Mouse (Mus musculus): Measurements from ENCODE around the gene Rgcc. TPM values are rescaled to one million over a fixed set of nuclear protein-coding genes. Genes with fewer than 3 reads are reported as not detected.

The Rgcc gene
- polyA plus RNA-seq, 1 experiment from 2014 or later, result 70.7 TPM

DNA sequence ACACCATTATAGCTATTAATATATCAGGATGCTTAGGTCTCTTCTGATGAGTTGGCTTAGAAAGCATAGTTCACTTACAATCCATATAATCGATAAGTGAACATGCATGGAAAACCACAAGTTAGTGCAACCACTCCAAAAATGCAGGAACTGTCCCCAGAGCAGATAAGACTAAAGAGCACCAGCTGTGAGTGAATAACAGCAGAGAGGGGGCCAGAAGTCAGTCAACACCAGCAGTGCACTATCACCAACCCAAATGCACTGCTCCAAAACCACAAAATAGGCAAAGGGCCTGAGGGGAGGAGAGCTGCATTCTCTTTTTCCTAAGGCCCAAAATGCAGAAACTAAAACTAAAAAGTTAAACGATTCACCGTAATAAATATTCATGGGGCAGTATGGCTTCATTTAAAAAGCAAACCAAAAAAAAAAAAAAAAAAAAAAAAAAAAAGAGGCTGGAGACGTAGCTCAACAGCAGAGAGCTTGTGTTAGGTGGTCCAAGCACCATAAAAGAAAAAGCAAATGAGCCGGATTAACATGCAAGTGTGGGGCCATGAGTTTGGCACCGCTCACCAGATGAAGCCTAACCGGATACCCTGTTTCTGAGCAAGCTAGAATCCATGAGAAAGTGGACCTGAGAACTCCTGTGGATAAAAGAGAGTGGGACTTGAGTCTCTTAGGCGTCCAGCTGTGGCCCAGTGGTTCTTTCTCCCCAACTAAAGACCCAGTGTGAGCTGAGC lies 12.2 kb upstream of the Rgcc start:
- no peak for ATAC-seq (replicated peaks; ENCODE audit: low FRiP score, low read depth)
- DNase-seq (ENCODE audit: low spot score), result no peak
- WGBS, result 61% methylated on average over 8 of the region's 8 CpGs

DNA sequence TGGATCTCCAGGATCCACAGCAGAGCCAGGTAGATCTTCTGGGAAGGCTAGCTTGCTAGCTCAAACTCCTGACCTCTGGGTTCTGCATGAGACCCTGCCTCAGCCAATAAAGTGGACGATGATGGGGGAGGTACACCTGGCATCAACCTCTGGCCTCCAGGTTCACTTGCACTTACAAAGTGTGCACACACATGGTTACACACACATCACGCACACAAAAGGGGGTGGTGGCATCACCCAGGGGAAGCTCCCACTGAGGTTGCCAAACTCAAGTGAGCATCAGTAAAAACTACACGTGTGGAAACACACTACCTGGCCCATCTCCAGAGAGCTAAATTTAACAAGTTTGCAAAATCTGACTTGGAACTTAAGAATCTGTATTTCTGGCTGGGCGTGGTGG lies 11.3 kb upstream of the Rgcc start:
- H3K4me1 ChIP-seq (replicated peaks; ENCODE audit: insufficient read depth, low read length), result 0 out of 2 replicates have a peak, but pooled peaks cover 3% of the 10 kb centered on the region
- ATAC-seq (replicated peaks; ENCODE audit: low FRiP score, low read depth) (no peak), DNase-seq (ENCODE audit: low spot score) (no peak)
- no peak overlapping the region for H3K4me3 ChIP-seq (replicated peaks; ENCODE audit: low read depth, low read length)
- H3K36me3 ChIP-seq (ENCODE audit: insufficient read depth, low read length), result no peaks in the 10 kb centered on the region
- H3K9ac ChIP-seq (ENCODE audit: low read depth, low read length), result no peak overlapping the region
- WGBS, result 81% methylated on average over 4 of the region's 4 CpGs
- H3K4me2 ChIP-seq (ENCODE audit: low read length), result no peak overlapping the region
- no peak for TF ChIP-seq CTCF (IDR thresholded peaks at IDR 0.05; ENCODE audit: low read depth)
- H3K27me3 ChIP-seq (ENCODE audit: insufficient read depth, low read length), result no peaks in the 10 kb centered on the region
- H3K27ac ChIP-seq, result no peak overlapping the region
- H3K9me3 ChIP-seq (replicated peaks; ENCODE audit: low read length), result no peaks in the 10 kb centered on the region

More for the DNA sequence above, 12.2 kb upstream of the Rgcc start:
- Histone ChIP-seq H3K36me3 (ENCODE audit: insufficient read depth, low read length) (no peaks in the 10 kb centered on the region), H3K4me3 (replicated peaks; ENCODE audit: low read depth, low read length) (no peak overlapping the region), H3K9me3 (replicated peaks; ENCODE audit: low read length) (no peaks in the 10 kb centered on the region), H3K4me2 (ENCODE audit: low read length) (no peak overlapping the region), H3K9ac (ENCODE audit: low read depth, low read length) (no peak overlapping the region), H3K4me1 (replicated peaks; ENCODE audit: insufficient read depth, low read length) (0 out of 2 replicates have a peak, but pooled peaks cover 3% of the 10 kb centered on the region), H3K27me3 (ENCODE audit: insufficient read depth, low read length) (no peaks in the 10 kb centered on the region), H3K27ac (no peak overlapping the region)
- no peak for TF ChIP-seq CTCF (IDR thresholded peaks at IDR 0.05; ENCODE audit: low read depth)

DNA sequence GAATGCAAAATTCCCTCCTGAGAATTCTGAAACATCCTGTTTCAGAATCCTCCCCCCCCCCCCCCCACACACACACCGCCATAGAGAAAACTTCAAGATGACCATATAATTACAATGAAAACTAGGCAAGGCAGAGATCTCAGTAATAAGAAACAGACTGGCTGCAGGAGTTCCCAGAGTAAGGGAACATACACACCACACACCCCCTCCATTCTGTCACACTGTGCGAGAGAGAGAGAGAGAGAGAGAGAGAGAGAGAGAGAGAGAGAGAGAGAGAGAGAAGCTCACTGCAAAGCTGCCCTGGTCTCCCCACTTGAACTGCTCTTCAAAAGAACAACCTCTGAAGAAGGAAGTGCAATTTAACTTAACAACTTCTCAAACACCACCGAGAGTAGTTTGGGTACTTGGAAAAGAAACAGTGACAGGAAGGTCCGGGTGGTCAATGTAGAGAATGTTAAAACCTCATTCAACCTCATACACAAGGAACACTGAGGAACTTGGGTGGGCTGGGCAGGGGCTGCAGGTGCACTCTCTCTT lies 10.5 kb upstream of the Rgcc start:
- Histone ChIP-seq H3K4me2 (ENCODE audit: low read length) (no peak overlapping the region), H3K27me3 (ENCODE audit: insufficient read depth, low read length) (no peaks in the 10 kb centered on the region), H3K9ac (ENCODE audit: low read depth, low read length) (no peak overlapping the region), H3K4me3 (replicated peaks; ENCODE audit: low read depth, low read length) (no peak overlapping the region), H3K36me3 (ENCODE audit: insufficient read depth, low read length) (no peaks in the 10 kb centered on the region), H3K27ac (no peak overlapping the region), H3K4me1 (replicated peaks; ENCODE audit: insufficient read depth, low read length) (0 out of 2 replicates have a peak, but pooled peaks cover 3% of the 10 kb centered on the region), H3K9me3 (replicated peaks; ENCODE audit: low read length) (no peaks in the 10 kb centered on the region)
- no peak for DNase-seq (ENCODE audit: low spot score)
- WGBS, result 32% methylated on average over 3 of the region's 4 CpGs
- ATAC-seq (replicated peaks; ENCODE audit: low FRiP score, low read depth), result no peak
- TF ChIP-seq CTCF (IDR thresholded peaks at IDR 0.05; ENCODE audit: low read depth), result no peak

DNA sequence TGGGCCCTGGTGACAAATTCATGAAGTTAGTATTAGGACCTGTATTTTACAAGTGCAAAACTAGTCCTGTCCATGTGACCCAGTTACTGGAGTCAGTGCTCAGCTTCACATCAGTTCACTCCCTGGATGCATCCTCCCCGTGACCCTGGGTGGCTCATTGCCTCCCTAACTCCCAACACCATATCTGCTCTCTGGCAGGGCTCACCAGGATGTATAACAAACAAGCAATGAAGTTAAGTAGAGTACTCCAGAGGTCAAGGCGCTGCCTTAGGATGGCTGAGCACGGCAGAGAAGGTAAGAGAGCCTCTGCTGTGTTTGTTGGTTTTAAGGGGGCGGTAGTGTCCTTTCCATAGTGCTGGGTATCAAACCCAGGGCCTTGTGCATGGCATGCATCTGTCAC lies 7.7 kb upstream of the Rgcc start:
- Histone ChIP-seq H3K9ac (ENCODE audit: low read depth, low read length) (no peak overlapping the region), H3K27me3 (ENCODE audit: insufficient read depth, low read length) (no peaks in the 10 kb centered on the region), H3K4me3 (replicated peaks; ENCODE audit: low read depth, low read length) (no peak overlapping the region), H3K36me3 (ENCODE audit: insufficient read depth, low read length) (no peaks in the 10 kb centered on the region), H3K4me2 (ENCODE audit: low read length) (no peak overlapping the region), H3K9me3 (replicated peaks; ENCODE audit: low read length) (no peaks in the 10 kb centered on the region), H3K4me1 (replicated peaks; ENCODE audit: insufficient read depth, low read length) (0 out of 2 replicates have a peak, but pooled peaks cover 3% of the 10 kb centered on the region), H3K27ac (no peak overlapping the region)
- TF ChIP-seq CTCF (IDR thresholded peaks at IDR 0.05; ENCODE audit: low read depth), result no peak
- WGBS, result 40% methylated on average over 4 of the region's 4 CpGs
- DNase-seq (ENCODE audit: low spot score), result no peak
- ATAC-seq (replicated peaks; ENCODE audit: low FRiP score, low read depth), result no peak; the same call in 1 of the 2 replicates

DNA sequence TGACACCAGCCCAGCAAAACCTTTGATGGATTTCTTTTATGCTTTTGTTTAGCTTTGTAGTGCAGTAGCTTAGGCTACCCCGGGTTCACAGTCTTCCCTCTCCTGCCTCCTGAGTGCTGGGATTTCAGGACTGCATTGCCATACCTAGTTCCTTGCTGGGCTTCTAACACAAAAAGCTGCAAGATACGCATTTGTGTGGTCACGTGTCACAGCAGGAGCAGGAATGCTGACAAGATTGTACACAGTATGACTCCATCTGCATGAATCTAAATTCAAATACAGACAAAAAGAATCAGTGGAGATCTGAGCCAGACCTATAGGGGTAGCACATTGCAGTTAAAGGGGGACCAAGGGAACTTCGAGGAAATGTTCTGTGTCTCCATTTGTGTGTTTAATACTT lies 6.9 kb upstream of the Rgcc start:
- Histone ChIP-seq H3K4me2 (ENCODE audit: low read length) (no peak overlapping the region), H3K27me3 (ENCODE audit: insufficient read depth, low read length) (no peaks in the 10 kb centered on the region), H3K27ac (no peak overlapping the region), H3K9ac (ENCODE audit: low read depth, low read length) (no peak overlapping the region), H3K36me3 (ENCODE audit: insufficient read depth, low read length) (no peaks in the 10 kb centered on the region), H3K9me3 (replicated peaks; ENCODE audit: low read length) (no peaks in the 10 kb centered on the region), H3K4me3 (replicated peaks; ENCODE audit: low read depth, low read length) (no peak overlapping the region), H3K4me1 (replicated peaks; ENCODE audit: insufficient read depth, low read length) (0 out of 2 replicates have a peak, but pooled peaks cover 3% of the 10 kb centered on the region)
- no peak for TF ChIP-seq CTCF (IDR thresholded peaks at IDR 0.05; ENCODE audit: low read depth)
- no peak for DNase-seq (ENCODE audit: low spot score)
- WGBS, result 55% methylated on average over 4 of the region's 4 CpGs
- ATAC-seq (replicated peaks; ENCODE audit: low FRiP score, low read depth), result no peak

DNA sequence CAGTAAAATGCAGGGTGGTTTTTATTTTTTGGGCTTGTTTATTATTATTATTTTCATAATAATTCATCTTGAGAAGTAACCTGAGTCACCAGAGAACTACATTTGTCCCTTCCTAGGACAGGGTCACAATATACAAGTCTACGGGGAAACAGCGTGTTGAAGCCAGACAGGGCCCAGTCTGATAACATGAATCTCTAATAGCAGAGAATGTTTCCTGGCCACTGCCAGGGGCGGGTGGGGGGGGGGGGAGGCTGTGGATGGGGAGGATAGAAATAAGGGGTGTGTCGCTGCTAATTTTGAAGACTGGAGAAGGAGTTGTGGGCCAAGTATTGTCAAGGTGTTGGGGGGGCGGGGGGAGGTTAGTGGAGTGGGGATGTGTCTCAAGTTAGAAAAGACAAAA lies 6.5 kb upstream of the Rgcc start:
- H3K4me2 ChIP-seq (ENCODE audit: low read length), result no peak overlapping the region
- H3K36me3 ChIP-seq (ENCODE audit: insufficient read depth, low read length), result no peaks in the 10 kb centered on the region
- H3K9me3 ChIP-seq (replicated peaks; ENCODE audit: low read length), result no peaks in the 10 kb centered on the region
- H3K27ac ChIP-seq, result no peak overlapping the region
- WGBS, result 84% methylated on average over 5 of the region's 5 CpGs
- no peak overlapping the region for H3K4me3 ChIP-seq (replicated peaks; ENCODE audit: low read depth, low read length)
- H3K27me3 ChIP-seq (ENCODE audit: insufficient read depth, low read length), result no peaks in the 10 kb centered on the region
- DNase-seq (ENCODE audit: low spot score) (no peak), ATAC-seq (replicated peaks; ENCODE audit: low FRiP score, low read depth) (no peak)
- no peak for TF ChIP-seq CTCF (IDR thresholded peaks at IDR 0.05; ENCODE audit: low read depth)
- 0 out of 2 replicates have a peak, but pooled peaks cover 3% of the 10 kb centered on the region for H3K4me1 ChIP-seq (replicated peaks; ENCODE audit: insufficient read depth, low read length)
- no peak overlapping the region for H3K9ac ChIP-seq (ENCODE audit: low read depth, low read length)
